Mouse (Mus musculus) liver, adult 2 months (tissue): ENCODE measurements at regions not wholly inside any gene's neighbourhood (a gene's known extent, or its start where the extent isn't known, plus 50 kb on each side); places are given as distances from the start of the nearest gene placed in this dataset.

Experiments used
- CTCF ChIP-seq: fragments of 200-500 bp; IDR thresholded peaks from 2 replicates; pipeline ENCODE4 v1.5.1; 2011; ENCODE audit warnings: low read depth, low read length, control low read depth
- POLR2A ChIP-seq: fragments of 200-500 bp; IDR thresholded peaks from 2 replicates; pipeline ENCODE4 v1.6.1; 2011; ENCODE audit warnings: low read length, control low read depth; ENCODE audit not compliant: insufficient read depth; ENCODE audit errors: extremely low read depth

GRCm38 (mm10) chr16:93387578-93388116, 216.2 kb downstream of the Setd4 start:
- no peak for TF ChIP-seq CTCF
- TF ChIP-seq POLR2A: no peak
